Mouse (Mus musculus) gastrocnemius, adult 18-20 months (tissue): ENCODE measurements around the gene Srgap1. TPM values are rescaled to one million over a fixed set of nuclear protein-coding genes. Genes with fewer than 3 reads are reported as not detected.
A peak's percentile ranks its signal among the peaks of the same experiment; 100 is the strongest.

Experiments
- DNase-seq: peaks from one replicate; pipeline ENCODE4 v3.0.0; 2021; ENCODE audit warnings: low spot score
- total RNA-seq, 2 experiments: library from RNA; stranded (reverse); gene quantifications; 2 replicates each; pipeline ENCODE4 v1.2.3; 2021

The Srgap1 gene
- total RNA-seq, 2 experiments from 2014 or later: 0.50 to 0.62 TPM

DNA sequence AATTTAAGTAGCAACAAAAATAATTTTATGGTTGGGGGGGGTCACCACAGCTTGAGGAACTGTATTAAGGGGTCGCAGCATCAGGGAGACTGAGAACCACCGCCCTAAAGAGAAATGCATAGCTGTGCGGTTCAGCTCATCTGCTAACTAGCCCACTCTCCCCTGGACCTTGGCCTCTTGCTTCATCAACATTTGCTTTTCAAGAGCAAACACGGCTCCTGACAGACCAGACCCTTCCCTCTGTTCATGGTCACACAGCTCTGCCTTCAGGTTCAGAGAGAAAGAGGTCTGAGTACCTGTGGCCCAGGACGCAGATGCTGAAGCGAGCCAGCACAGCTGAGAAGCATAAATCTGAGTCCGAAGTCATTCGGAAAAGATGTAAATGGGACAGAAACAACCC, 29.4 kb downstream of the Srgap1 start:
- DNase-seq: no peak

DNA sequence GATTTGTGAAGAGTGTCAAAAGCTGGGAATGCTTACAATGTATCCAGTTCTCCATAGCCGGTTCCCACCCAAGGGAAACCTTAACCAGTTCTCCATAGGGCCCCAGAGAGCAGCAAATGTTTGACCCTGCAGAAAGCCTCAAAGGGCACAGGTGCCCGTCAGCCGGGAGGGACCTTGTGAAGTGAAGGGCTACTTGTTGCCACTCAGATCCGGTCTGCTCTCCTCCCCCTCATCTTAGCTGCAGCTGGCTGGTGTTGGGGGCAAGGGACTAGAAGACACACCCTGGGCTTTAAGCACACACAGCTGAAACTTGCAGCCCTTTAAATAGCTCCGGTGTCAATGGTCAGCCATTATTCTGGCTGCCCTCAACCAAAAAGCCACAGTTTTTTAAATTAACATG, 30.1 kb downstream of the Srgap1 start:
- no peak for DNase-seq

DNA sequence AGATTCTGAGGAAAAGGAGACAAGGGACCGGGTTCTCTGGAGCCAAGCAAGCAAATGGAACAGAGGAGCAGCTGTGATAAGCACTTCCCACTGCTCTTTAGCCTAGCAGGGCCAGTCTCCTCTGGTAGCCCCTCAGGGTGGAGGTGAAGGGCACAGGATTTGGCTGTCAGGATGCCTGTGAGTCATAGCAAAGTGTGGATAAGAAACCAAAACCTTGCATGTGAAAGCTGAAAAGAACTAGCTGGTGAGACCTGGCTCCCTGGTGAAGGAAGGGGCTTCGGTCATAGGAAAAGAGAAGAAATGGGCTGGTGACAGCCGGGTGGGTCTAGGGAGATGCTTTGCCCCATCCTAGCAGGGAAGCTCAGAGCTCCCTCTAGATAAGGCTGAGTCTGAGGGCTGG, 30.5 kb downstream of the Srgap1 start:
- no peak for DNase-seq

DNA sequence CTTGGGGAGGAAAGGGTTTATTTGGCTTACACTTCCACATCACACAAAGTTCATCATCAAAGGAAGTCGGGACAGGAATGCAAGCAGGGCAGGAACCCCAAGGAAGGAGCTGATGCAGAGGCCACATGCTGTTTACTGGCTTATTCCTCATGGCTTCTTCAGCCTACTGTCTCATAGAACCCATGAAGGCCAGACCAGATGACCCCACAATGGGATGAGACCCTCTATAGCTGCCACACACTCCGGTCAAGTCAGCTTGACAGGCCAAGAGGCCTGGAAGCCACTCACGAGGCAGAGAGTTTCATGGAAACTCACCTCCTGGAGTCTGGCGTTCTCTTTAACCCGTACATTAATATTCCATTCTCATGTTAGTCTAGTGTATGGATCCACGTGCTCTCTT, 34.8 kb downstream of the Srgap1 start:
- DNase-seq: no peak

DNA sequence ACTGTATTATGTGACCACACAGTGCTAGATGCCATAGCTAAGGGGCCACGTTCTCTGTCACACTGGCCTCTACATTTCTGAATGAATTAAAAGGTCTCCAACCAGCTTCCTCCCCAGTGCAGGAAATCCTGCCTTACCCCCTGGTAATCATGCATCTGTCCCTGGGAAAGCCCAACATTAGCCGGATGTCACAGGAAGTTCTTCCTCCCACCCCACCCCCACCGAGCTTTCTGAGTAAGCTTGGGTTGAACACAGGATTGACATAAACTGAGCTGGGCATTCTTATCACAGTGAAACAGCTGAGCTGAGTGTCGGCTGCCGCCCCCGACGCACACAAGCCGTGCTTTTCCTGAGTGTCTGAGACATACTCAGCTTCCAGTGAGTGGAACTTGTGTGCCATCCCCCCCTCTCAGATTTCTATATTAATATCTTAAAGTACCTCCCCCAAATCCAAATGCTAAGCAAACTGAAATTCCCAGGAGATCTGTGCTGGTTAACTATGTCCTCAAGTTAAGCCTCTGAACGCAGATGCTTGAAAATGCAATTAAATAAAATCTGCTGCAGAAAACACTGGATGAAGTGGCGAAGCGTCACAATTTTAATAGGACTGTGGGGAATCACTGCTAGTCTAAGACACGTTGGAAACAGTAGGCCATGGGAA, 38.3 kb downstream of the Srgap1 start:
- no peak for DNase-seq

DNA sequence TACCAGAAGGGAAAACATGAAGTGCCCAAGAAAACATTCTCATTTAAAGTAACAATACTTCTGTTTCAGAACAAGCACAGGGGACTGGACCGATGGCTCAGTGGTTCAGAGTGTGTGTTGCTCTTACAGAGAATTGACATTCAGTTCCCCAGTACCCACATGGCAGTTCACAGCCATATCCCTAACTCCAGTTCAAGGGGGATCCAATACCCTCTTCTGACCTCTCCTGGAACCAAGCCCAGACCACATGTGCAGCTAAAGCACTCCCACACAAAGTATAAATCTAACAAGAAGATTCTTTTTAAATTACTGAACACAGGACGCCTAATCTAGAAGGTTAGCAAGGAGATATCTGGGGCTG, 38.8 kb downstream of the Srgap1 start:
- no peak for DNase-seq

DNA sequence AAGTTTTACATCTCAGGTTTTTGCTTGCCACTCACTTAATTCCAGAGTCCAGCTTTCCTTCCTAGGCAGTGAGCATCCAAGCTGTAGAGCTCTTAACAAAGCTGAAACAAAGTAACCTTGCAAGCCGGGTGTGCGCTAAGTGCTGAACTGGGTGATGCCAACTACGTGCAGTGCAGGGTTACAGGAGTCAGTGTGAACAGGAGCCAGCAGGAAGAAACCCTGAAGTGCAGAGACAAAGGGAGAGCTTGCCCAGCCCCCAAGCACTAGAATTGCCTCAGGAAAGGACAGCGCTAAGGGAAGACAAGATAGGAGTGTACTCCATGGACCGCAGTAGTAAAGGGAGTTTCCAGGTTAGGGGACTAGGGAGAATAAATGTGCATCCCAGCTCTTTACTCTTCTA, 40.5 kb downstream of the Srgap1 start:
- DNase-seq: no peak

DNA sequence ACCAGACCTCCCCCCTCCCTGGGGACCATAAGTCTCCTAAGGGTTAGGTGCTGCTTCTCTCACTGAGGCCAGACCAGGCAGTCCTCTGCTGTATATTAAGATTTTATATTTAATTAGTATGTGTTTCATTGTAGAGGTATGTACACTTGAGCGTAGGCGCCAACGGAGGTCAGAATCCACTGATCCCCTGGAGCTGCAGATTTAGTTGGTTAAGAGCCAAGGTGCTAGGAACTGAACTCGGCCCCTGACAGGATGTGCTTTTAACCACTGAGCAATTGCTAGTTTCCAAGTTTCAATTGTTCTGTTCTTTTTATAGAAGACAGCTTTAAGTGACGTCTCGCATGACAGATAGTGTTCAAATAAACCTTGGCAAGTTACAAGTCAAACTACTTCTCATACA, 41.0 kb downstream of the Srgap1 start:
- DNase-seq: no peak

DNA sequence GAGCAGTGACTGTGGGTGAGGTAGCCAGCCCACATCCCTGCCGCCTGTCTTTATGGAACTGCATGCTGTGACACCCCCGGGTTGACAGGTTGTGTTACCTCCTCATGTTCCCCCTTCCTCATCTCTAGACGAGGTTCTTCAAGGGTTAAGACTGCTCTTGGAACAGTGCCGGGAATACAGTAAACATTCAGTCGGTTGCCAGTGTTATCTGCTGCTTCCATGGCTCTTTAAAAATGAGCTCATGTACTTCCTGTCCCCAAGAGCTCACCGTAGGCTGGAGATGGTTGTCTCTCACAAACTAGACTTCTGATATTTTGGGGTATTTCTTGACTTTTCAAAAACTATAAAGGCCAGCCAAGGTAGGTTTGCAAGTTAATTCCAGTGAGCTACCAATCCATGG, 41.6 kb downstream of the Srgap1 start:
- no peak for DNase-seq

DNA sequence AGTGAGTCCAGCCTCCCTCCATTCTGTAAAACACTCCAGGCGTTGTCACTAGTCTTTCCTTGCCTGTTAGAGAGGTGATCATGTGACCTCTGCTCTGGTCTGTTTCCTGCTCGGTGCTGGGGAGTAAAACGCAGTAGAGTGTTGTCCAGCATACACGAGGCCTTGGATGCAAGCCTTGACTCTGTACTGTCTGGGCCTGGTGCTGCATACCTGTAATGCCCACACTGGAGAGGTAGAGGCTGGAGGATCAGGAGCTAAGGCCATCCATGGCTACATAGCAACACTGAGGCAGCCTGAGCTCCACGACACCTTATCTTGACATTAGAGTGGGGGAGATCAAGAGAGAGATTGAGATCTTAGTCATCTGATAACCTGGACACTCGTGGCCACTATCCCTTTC, 44.2 kb downstream of the Srgap1 start:
- DNase-seq: no peak

DNA sequence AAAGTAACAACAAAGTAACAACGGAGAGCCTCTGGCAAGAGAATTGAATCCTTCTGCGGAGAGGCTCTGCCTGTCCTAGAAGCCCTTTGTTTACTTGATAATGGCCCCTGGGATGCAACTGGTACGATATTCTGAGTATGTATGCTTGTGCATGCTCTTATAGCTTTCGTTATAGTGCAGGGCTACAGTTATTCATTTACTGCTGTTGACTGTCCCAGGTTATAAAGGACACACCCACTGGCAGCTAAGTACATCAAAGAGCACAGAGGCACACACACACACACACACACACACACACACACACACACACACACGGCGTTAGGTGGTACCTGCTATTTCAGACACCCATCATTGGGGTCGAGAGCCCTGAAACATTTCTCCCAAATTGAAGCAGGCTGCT, 48.3 kb downstream of the Srgap1 start:
- no peak for DNase-seq

DNA sequence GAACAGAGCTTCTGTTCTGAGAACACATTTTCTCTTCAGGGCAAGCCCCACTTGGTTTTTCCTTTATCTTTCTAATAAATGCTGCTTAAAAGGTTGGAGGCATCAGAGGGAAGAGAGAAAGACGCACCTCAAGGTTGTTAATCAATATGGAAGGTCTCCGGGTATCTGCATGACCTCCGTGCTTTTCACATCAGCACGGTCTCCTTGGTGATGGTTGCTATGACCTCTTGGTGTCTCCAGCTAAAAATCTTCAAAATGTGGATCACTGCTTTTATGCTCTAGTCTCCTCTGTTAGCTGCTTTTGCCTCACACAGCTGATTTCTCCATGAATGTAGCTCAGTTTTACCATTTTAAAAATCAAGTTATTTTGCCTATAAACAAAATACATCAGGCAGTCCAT, 50.6 kb downstream of the Srgap1 start:
- no peak for DNase-seq

DNA sequence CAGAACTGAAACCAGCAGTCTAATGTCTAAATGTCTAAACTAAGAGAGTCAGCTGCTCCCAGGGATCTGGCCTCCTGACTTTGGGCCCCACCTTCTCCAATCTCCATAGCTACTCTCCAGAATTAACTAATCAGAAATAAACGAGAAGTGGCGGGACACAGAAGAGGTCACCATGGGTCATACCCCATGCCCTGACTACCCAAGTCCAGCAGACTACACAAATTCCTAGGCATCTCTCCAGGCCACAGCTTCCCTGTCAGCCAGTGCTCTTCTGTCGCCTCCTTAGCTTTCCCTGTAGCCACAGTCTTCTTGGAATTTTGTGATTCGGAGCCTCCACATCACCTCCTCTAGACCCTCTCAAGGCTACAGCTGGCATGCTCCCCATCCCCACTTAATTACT, 51.7 kb downstream of the Srgap1 start:
- DNase-seq: no peak

DNA sequence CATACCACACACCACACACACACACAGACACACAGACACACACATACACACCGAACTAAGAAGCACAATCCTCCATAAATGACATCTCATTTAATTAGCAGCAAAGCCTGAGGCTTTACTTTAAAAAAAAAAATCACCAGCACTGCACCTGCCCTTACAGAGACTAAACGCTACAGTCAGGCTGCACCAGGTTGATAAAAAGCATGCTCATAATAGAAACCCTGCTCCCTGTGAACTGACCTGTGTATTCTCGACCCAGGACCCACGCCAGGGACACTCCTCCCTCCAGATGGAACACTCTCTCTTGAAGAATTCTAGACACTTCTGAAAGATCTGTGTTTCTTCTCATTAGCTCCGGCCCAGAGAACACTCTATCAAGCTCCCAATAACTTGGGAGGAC, 52.5 kb downstream of the Srgap1 start:
- DNase-seq: no peak

DNA sequence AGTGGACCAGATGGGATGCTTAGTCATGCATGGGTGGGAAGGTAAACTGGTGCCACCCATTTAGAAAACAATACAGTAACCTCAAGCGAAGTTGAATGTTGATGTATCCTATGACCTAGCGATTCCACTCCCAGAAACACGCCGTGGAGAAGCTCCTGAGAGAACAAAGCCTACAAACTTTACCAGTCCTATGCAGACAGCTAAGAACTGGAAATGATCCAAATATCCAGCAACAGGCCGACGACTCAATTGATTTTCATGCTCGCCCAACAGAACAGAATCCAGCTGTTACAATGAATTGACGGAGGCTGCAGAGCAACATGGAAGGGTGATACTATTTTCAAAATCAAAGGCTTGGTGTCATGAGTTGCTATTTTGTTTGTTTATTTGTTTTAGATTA, 54.5 kb downstream of the Srgap1 start:
- no peak for DNase-seq

DNA sequence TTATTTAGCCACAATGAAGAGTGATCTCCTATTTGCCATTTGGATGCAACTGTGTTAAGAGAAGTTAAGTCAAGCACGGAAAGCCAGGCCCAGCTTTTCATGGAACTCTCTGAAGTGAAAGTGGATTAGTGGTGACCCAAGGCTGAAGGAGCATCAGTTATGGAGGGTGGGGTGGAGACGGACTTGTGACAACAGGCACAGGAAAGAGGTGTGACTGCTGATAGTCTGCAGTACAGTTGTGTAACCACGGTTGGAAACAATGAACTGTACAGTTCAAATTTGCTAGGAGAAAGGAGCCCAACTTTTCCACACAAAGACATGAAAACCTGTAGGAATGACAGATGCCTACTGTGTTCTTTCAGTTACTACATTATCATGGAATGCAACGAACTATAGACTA, 60.1 kb downstream of the Srgap1 start:
- no peak for DNase-seq

DNA sequence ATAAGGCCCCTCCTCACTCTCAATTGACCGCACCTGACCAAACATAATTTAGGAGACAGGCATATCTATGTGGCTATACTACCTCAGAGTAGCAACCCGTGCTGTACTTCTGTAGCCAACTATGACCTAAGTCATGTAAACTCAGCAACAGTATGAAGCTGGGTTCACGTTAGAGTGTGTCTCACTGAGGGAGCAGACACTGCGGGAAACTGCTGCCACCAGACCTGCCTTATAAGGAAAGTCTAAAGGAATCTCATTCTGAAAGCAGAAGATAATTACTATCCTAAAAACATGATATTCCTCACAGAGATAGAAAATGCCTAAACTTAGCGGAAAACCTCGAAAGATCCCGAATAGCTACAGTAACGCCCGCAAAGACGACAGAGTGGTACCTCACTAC, 62.2 kb downstream of the Srgap1 start:
- DNase-seq: no peak

DNA sequence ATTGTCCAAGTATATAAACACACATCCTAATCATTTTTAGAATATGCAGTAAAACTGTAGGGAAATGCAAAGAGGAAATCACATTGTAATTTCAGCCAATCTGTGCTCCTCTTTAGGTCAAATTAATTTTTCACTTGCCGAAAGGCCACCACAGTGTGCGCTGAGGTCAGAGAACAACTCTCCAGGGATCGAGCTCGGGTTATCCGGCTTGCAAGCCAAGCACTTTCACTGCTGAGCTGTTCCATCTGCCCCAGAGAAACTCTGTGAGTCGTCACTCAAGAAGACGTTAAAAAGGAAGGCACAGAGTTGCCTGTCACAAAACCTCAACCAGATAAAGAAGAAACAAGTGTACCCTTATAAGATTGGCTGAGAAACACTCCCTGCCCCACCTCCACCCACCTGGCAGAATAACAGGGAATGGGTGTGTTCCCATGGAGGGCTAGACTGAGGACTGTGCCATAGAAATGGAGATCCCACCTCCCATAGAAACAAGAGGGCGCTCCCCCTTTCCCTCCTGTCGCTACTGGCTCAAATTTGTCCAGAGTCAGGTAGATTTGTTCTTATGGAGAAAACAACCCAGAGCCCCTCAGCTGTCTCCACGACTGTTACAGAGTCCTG, 63.0 kb downstream of the Srgap1 start:
- peak; percentile 19 for DNase-seq

DNA sequence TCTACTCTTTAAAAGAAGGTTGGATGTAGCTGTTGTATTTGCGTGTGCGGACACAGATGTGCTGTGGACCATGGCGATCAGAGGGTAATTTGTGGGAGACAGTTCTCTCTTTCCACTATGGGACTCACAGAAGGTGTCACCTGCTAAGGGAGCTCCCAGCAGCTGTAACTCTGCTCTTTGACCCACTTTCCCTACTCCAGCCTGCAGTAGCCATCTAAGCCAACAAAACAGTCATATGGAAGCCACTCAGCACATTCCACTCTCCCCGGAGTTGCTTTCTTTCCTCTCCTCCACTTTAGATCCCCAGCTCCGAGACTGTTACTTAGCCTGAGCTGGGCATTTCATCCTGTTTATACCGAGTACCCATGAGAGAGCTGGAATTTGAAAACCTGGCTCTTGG, 71.8 kb downstream of the Srgap1 start:
- DNase-seq: peak; percentile 11

DNA sequence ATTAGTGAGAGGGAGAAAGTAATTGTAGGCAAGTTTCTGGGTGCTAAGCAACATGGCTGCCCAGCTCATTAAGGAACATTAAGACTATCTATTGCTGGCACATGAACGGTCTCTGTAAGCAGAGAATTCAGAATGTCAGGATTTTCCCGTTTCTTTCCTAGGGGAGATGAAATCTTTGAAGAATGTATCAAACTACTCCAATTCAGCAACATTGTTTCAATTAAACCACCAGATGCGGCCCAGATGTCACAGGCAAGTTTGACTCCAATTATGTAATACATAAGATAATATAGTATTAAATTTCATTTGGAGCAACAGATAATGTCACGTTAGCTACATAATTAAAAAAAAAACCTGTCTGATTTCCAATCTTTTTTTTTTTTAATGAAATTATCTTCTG, 72.5 kb downstream of the Srgap1 start:
- no peak for DNase-seq

DNA sequence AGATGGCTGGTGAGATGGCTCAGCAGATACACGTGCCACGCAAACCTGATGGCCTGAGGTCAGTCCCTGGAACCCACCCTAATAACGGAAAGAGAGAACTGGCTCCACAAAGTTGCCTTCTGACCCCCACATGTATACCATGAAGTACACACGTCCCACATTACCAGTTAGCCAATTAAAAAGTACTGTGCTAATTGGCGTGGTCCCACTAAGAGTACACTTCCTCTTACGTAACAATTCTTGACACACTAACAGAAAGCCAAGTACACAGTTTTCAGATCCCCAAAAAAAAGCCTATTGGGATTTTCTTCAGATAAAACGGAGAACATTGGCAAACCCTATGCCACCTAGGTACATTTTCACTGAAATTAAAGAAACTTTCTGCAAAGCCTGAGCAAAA, 73.8 kb downstream of the Srgap1 start:
- no peak for DNase-seq

DNA sequence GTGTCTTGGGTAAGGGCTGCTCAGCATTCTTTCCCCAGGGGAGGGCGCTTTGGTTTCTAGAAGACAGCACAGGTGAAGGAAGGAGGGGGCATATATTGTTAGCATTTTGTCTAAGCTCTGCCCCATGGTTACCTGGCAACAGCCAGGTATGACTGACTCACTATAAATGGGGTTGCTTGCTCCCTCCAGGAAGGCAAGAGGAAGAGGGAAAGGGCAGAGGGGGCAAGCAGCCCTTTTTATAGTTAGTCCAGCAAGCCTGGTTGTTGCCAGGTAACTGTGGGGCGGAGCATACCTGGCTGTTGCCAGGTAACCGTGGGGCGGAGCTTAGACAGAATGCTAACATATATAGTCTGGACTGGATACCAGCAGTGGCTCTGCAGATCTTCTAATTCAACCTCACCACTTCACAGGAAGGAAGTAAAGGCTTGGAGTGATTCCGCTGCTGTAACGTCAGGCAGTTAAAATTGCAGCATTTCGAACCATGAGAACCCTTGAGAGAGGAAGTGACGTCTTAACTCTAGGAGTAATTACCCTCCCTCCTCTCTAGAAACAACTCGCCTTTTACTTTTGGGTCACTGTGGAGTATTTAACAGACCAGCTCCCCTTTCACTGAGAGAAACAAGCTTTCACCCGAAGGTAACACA, 74.7 kb downstream of the Srgap1 start:
- no peak for DNase-seq

DNA sequence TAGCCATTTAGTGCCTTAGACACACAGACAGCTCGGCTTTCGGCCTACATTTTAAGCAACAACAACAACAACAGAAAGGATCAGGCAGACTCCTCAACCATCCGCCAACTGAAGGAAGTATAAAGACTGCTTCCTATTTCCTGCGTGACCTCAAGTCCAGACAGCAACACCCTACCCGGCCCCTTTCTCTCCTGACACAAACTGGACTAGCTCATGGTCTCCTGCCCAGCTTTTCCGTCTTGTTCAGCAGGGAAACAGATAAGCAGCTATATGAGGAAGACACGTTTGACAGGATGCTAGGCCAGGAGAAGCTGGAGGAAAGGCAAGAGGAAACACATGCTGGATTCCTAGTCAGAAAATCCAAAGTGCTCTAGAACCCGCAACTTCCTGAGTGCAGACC, 75.5 kb downstream of the Srgap1 start:
- DNase-seq: no peak
